Comparison of ENCODE assay signal across 21 mouse cellular contexts in the genomic region with DNA sequence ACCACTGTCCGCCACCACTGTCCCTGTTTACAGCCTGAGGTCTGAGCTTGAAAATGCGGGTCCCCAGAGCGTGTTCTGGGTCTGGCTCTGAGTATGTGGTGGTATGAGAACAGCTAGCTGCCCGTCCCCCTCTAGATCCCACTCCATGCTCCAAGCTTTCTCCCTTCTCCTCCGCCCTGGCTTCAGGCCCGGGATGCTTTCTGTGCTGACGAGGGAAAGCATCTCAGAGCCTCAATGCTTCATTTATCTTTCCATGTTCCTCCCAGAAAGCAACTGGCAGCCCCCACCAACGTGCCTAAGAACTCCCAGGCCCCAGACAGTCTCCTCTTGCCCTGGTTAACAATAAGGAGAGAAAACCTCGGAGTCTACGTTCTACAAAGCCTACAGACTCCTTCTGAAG.
DNase-seq lines count a peak whose midpoint lies in the region; ATAC-seq lines count a peak whose summit lies in the region.
"Had no signal": no experiment of that assay in that cellular context is flagged by ENCODE, and none has a peak within 500 bp of the region (broad histone marks: within the 10 kb centered on the region; RNA-seq: fewer than 3 reads in every experiment).

No protein-coding gene starts in this region.

- no peak overlapping the region for H3K4me3 ChIP-seq in forebrain, embryonic 15.5 days
- H3K4me3 ChIP-seq in forebrain, embryonic 10.5 days, result no peak overlapping the region
- no peak overlapping the region for H3K4me3 ChIP-seq in hindbrain, embryonic 16.5 days (ENCODE audit: low read length)
- no peak overlapping the region for H3K4me3 ChIP-seq in hindbrain, embryonic 12.5 days
- H3K4me3 ChIP-seq: embryonic facial prominence, embryonic 15.5 days; erythroblast, embryonic 14.5 days; heart, embryonic 10.5 days; intestine, embryonic 15.5 days had no signal

- H3K9ac ChIP-seq in forebrain, embryonic 15.5 days (replicated peaks), result no peak overlapping the region
- no peak overlapping the region for H3K9ac ChIP-seq in hindbrain, embryonic 16.5 days (ENCODE audit: low read depth, low read length)
- H3K9ac ChIP-seq in hindbrain, embryonic 12.5 days, result no peak overlapping the region
- H3K9ac ChIP-seq: embryonic facial prominence, embryonic 15.5 days; intestine, embryonic 15.5 days had no signal

- no peak overlapping the region for H3K4me2 ChIP-seq in forebrain, embryonic 15.5 days (replicated peaks)
- H3K4me2 ChIP-seq in hindbrain, embryonic 16.5 days (ENCODE audit: low read length), result no peak overlapping the region
- H3K4me2 ChIP-seq in hindbrain, embryonic 12.5 days (replicated peaks), result no peak overlapping the region
- H3K4me2 ChIP-seq: embryonic facial prominence, embryonic 15.5 days; intestine, embryonic 15.5 days had no signal

- peaks cover 46% of the 10 kb centered on the region for H3K4me1 ChIP-seq in forebrain, embryonic 15.5 days
- H3K4me1 ChIP-seq in forebrain, embryonic 10.5 days, result peaks cover 53% of the 10 kb centered on the region
- H3K4me1 ChIP-seq in hindbrain, embryonic 16.5 days (ENCODE audit: control insufficient read depth, insufficient read depth, low read depth, low read length), result peaks cover 26% of the 10 kb centered on the region
- H3K4me1 ChIP-seq in hindbrain, embryonic 12.5 days, result peaks cover 42% of the 10 kb centered on the region

- H3K36me3 ChIP-seq in forebrain, embryonic 15.5 days, result no peaks in the 10 kb centered on the region
- H3K36me3 ChIP-seq in forebrain, embryonic 10.5 days (replicated peaks), result no peaks in the 10 kb centered on the region; the same call in 1 of the 2 replicates
- H3K36me3 ChIP-seq in hindbrain, embryonic 16.5 days (ENCODE audit: control insufficient read depth, insufficient read depth, low read length), result no peaks in the 10 kb centered on the region
- H3K36me3 ChIP-seq in hindbrain, embryonic 12.5 days, result no peaks in the 10 kb centered on the region
- H3K36me3 ChIP-seq: embryonic facial prominence, embryonic 15.5 days; heart, embryonic 10.5 days; intestine, embryonic 15.5 days had no signal

- H3K27ac ChIP-seq in forebrain, embryonic 15.5 days (replicated peaks), result 0 out of 2 replicates have a peak overlapping the region, but pooled peaks have one; percentile 30
- H3K27ac ChIP-seq in forebrain, embryonic 10.5 days, result no peak overlapping the region
- 0 out of 2 replicates have a peak overlapping the region, but pooled peaks have one; percentile 29 for H3K27ac ChIP-seq in hindbrain, embryonic 16.5 days (ENCODE audit: low read depth, low read length)
- no peak overlapping the region for H3K27ac ChIP-seq in hindbrain, embryonic 12.5 days
- H3K27ac ChIP-seq: embryonic facial prominence, embryonic 15.5 days; heart, embryonic 10.5 days; intestine, embryonic 15.5 days had no signal

- no peaks in the 10 kb centered on the region for H3K27me3 ChIP-seq in forebrain, embryonic 15.5 days
- H3K27me3 ChIP-seq in forebrain, embryonic 10.5 days (ENCODE audit: poor library complexity, severe bottlenecking), result no peaks in the 10 kb centered on the region
- H3K27me3 ChIP-seq in hindbrain, embryonic 16.5 days (replicated peaks; ENCODE audit: control insufficient read depth, insufficient read depth, low read length), result no peaks in the 10 kb centered on the region
- no peaks in the 10 kb centered on the region for H3K27me3 ChIP-seq in hindbrain, embryonic 12.5 days
- H3K27me3 ChIP-seq: embryonic facial prominence, embryonic 15.5 days; intestine, embryonic 15.5 days; Patski had no signal

- DNase-seq in forebrain, embryonic 10.5 days (ENCODE audit: extremely low spot score, low spot score), result no peak
- peak; percentile 43 to 45 for DNase-seq in left cerebral cortex, postnatal 36 days (ENCODE audit: low spot score in 2 of 2)
- DNase-seq in left cerebral cortex, postnatal 10 days (ENCODE audit: extremely low spot score in 1 of 2, low spot score in 2 of 2), result no peak
- no peak for DNase-seq in retina, postnatal 1 day
- DNase-seq: adrenal gland, postnatal 14 days; cerebellum, adult 18-20 months; cerebellum, postnatal 14 days; embryo, embryonic 11 days; gastrocnemius, postnatal 10 days; heart, adult 18-20 months; heart, postnatal 10 days; heart, postnatal 4 days had no signal

- 81% methylated on average over 10 of the region's 10 CpGs for WGBS in forebrain, embryonic 15.5 days
- 85% methylated on average over 10 of the region's 10 CpGs for WGBS in forebrain, embryonic 10.5 days
- WGBS in hindbrain, embryonic 16.5 days, result 79% methylated on average over 10 of the region's 10 CpGs
- 88% methylated on average over 10 of the region's 10 CpGs for whole genome bisulfite sequencing in hindbrain, embryonic 12.5 days

- intact Hi-C loops in left cerebral cortex, postnatal 36 days (cut with DNase I), result no loop called here
- intact Hi-C loops in left cerebral cortex, postnatal 10 days (cut with DNase I), result no loop called here

- no peak for ATAC-seq in forebrain, embryonic 15.5 days (replicated peaks)
- no peak for ATAC-seq in hindbrain, embryonic 16.5 days
- ATAC-seq in hindbrain, embryonic 12.5 days (ENCODE audit: low FRiP score), result no peak
- ATAC-seq: activated CD4-positive, CD25-positive, alpha-beta regulatory T cell, adult 4 months; intestine, embryonic 15.5 days; Patski had no signal

- no peaks in the 10 kb centered on the region for H3K9me3 ChIP-seq in forebrain, embryonic 15.5 days
- H3K9me3 ChIP-seq in forebrain, embryonic 10.5 days, result no peaks in the 10 kb centered on the region
- no peaks in the 10 kb centered on the region for H3K9me3 ChIP-seq in hindbrain, embryonic 16.5 days (ENCODE audit: control insufficient read depth, low read length)
- H3K9me3 ChIP-seq in hindbrain, embryonic 12.5 days (replicated peaks), result no peaks in the 10 kb centered on the region
- H3K9me3 ChIP-seq: embryonic facial prominence, embryonic 15.5 days; heart, embryonic 10.5 days; intestine, embryonic 15.5 days had no signal

Comparison
In these comparisons a context has a peak if more than half of its experiments do, and no peak if none do; other contexts are left out.
1. H3K27ac ChIP-seq: peak in forebrain, embryonic 15.5 days (single experiment) and hindbrain, embryonic 16.5 days (single experiment); none in forebrain, embryonic 10.5 days (single experiment) and hindbrain, embryonic 12.5 days (single experiment).
2. DNase-seq: peak in left cerebral cortex, postnatal 36 days (2 of 2); none in forebrain, embryonic 10.5 days (single experiment), left cerebral cortex, postnatal 10 days (0 of 2) and retina, postnatal 1 day (single experiment).